Mouse (Mus musculus): ENCODE data around the gene Cpm.

Cpm gene

DNA sequence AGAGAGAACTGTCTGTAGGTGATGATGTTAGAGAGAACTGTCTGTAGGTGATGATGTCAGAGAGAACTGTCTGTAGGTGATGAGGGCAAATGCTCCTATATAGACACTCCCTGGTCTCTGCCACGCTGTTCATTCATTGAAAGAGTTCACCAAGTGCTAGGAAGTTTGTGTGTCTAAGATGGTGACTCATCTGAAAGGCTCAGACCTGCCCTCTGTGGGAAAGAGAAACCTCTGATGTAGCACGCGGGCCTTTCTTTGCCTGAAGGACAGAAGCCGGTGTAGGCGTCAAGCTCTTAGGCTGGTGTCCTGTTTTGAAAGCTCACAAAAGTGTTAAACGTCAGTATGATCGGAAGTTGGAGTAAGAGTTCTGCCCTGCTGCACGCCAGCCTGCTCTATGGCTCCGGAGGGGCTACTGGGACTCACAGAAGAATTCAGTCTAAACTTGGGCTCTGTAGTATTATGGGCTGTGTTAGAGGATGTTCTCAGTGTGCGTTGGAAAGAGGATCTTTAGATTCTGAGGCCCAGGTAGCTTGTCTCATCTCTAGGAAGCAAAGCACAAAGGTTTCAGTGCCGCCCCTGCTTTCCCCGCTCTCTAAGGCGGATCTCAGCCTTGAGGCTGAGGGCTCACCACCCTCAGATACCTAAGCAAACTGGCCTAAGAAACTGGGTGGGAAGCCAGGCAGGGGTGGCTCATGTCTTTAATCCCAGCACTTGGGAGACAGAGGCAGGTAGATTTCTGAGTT, 48.4 kb downstream of the Cpm start:
- no peak for DNase-seq

DNA sequence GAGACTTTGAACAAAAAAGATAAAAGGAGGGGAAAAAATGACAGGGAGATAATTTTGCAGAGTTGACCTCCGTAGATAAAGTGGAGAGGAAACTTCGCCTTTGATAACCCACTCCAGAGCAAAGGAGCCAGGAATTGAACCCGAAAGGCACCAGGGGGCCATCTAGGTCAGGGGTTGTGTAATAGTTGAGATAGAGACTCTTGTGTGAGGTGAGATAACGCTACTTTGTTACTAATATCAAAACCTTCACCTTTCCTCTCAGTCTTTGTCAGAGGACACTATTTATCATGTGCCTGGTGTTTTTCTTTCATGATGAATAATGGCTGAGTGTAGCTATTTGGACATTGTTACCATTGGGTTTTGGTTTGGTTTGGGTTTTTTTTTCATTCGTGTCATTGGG, 49.1 kb downstream of the Cpm start:
- no peak for DNase-seq

DNA sequence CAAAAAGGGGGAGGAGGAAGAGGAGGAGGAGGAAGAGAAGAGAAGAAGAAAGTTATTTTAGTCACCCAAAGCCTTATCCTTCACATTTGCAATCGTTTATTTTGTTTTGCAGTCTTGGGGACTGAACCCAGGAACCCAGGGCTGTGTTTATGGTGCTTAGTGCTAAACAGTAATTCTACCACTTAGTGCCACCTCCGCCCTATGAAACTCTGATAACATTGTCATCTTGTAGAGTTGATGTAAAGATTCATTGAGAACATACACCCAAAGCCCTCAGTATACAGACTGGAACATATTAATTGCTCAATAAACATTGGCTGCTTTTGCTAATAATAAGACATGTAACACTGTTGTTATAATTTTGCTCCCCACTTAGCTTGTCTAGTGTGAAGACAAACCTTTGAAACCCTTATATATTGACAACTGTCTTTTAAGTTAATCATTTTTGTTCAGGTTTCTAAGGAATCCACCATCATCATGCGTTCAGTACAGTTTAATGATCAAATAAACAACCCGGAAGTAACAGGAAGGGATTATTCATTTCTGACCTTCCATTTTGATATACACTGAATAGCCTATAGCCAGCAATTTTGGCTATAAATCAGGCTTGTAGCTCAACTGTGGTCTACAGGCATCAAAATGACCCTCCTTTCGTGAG, 49.9 kb downstream of the Cpm start:
- no peak for DNase-seq

DNA sequence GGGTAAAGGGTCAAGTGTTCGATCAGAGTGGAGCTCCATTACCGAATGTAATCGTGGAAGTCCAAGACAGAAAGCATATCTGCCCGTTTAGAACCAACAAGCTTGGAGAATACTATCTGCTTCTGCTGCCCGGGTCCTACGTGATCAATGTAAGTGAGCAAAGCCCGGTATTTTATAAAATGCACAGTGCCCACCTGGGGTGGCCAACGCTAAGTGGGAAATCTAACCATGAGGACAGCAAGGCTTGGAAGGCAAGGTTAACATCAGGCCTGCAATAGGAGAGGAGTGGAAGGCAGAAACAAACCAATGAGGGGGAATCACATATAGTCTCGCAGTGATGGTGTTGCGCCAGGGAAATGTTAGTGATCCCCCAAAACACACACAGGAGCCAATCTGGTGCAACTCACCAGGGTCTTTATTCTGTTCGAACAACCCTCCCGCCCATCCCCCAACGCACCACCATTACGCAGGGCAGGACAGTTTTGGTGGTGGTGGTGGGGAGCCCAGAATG, 50.7 kb downstream of the Cpm start:
- no peak for DNase-seq

DNA sequence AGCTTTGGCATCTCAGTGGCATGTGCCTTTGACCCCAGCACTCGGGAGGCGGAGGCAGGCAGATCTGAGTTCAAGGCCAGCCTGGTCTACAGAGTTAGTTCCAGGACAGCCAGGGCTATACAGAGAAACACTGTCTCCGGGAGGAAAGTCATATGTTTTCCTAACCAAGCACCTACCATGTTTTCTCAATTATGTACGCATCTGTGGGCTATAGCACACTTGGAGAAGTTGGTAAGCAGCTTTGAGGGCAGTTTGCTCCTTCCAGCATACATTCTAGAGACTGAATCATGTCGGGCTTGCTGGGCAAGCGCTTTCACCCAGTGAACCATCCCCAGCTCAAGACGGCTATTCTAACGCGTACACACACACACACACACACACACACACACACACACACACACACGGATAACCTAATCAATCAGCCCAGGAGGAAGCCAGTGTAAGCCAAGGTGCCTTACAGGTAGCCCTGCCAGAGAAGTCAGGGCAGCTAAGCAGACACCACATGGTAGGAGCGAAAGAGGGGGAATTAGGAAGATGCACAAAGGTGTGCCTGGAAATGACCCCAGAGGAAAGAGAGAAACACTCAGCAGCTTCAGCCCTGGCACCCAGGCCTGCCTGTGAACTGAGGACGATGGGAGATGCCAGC, 51.7 kb downstream of the Cpm start:
- DNase-seq, result no peak

DNA sequence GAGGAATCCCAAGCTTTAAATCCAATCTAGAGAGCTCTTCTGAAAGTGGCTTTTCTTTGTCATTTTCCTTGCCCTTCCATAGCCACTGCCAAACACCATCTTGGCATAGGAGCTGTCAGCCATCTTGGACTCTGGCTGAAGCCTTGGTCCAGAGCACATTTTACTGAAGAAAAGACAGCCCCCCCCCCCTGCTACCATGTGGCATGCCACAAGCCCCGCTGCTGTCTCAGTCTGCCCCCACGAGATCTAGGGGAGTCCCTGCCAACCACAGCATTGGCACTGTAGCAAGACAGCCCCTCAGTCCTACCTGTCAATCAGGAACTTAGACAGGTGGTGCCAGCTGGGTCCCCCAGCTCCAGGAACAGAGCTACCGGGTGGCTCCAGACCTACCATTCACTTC, 52.2 kb downstream of the Cpm start:
- no peak for DNase-seq

DNA sequence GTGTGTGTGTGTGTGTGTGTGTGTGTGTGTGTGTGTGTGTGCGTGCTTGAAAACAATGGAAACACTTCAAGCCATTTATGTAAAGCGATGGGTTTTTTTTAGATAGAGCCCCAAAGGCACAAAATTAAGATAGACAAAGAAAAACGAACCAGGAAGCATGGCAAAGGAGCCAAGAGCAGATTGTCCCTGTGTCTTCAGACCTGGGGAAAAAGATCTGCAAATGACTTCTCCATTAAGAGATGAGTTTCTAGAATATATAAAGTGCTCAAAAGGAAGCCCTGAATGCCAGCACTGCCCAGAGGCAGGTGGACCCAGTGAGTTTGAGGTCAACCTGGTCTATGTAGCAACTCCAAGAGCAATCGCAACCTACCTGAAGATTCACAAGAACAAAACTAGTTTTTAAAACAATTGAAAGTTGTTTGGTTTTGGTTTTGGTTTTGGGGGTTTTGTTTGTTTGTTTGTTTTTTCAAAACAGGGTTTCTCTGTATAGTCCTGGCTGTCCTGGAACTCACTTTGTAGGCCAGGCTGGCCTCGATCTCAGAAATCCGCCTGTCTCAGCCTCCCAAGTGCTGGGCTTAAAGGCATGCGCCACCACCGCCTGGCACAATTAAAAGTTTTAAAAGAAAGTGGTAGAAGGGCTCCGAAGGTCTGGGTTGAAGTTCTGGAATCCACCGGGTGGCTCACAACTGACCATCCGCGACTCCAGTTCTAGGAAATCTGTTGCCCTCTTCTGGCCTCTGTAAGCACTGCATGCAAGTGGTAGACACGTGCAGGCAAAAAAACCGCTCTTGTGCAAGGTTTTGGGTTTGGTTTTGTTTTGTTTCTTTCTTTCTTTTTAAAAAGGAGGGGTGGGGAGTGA, 52.9 kb downstream of the Cpm start:
- DNase-seq, result peak; percentile 69

DNA sequence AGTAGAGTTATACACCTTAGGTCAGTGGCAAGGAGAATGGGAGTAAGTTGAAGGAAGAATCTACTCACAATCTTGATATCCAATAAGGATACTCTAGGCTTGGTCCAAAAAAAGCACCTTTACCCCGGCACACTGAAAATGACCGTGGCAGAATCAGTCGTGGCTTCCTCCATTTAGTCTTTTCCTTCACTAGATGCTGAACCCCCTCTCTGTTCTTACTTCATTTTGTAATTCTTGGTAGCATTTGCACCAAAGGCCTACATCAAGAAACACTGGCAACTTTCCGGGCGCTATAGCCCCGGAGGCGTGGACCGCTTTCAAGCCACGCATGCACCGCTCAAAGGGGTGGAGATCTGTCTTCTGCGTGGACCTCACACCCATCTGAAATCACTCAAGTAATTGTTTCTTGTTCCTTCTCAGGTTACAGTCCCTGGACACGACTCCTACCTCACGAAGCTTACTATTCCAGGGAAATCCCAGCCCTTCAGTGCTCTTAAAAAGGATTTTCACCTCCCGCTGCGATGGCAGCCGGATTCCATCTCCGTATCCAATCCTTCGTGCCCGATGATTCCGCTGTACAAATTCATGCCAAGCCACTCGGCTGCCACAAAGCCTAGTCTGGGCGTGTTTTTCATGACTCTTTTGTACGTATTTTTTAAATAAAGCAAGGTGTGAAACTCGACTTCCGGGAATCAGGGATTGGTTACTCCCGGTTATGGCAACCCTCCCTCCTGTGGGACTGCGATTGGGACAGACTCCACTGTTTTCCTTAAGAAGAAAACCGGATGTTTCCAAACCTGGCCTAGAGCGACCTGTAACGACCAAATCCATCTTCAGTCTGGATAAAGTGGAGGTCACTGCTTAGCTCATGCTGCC, 53.8 kb downstream of the Cpm start:
- DNase-seq, result no peak

DNA sequence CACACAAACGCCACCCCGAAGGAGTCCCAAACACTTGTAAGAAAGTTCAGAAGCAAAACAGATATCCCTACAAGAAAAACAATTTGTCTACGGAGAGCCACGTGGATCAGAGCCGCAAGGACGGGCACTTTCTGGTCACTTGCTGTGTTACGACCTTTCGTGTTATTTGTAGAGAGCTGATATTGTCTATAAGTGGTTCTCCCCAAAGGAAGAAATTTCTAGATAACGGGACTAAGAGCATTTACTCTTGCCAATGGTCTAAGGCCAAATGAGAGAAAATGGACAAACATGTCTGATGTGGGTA, 54.4 kb downstream of the Cpm start:
- no peak for DNase-seq

DNA sequence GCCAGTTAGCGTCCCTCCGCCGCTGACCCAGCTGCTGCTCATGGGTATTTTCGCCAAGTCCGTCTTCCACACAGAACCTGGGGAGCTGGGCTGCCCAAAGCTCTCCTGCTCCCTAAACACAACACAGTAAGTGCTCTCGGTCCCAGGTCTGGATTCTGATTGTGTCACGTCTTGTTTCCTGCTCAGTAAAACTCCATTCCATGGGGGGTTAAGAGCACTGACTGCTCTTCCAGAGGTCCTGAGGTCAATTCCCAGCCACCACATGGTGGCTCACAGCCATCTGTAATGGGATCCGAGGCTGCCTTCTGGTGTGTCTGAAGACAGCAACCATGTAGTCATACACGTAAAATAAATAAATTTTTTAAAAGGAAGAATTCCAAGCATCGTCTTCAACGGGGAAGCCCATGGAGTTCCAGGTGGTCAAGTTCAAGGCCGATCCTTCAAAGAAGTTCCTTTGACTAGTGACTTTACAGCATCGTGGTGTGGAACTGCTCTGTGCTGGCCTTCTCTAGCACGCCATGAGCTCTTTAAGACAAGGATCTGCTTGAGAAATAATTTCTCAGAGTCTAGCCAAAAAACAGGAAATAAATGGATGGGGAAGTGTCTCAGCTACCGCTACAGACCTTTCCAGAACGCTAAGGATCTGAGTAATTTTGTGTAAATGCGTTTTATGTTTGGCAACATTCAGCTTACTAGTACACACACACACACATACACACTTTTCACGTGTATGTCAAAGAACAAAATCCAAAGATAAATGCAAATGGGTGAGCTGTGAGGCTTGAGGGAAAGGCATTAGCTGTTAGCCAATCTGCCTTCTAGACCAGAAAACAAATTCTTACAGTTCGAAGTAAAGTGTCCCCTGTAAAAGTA, 55.2 kb downstream of the Cpm start:
- no peak for DNase-seq

DNA sequence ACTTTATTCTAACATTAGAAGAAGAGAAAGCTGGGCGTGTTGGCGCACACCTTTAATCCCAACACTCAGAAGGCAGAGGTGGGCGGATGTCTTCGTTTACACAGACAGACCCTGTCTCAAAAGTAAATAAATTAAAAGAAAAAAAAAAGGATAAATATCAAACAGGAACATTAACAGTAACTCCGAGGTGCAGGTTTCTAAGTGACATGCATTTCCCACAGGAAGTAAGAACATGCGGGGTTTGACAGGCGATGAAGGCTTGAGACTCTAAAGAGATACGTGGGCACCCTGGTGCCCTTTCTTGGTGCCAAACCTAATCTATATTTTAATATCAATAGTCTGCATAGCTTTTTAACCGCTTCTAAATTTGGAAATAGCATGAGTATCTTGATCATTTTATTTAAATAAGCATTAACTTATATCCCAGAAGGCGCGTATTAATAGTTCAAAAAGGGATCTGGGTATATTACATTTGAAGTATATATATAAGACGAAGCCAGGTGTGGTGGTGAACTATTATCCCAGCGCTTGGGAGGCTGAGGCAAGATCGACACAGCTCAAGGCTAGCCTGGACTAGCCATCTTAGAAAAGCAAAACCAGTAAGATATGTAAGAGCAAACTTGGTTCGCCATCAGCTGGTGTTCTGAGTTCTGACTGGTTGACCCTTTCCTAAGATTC, 56.0 kb downstream of the Cpm start:
- no peak for DNase-seq

DNA sequence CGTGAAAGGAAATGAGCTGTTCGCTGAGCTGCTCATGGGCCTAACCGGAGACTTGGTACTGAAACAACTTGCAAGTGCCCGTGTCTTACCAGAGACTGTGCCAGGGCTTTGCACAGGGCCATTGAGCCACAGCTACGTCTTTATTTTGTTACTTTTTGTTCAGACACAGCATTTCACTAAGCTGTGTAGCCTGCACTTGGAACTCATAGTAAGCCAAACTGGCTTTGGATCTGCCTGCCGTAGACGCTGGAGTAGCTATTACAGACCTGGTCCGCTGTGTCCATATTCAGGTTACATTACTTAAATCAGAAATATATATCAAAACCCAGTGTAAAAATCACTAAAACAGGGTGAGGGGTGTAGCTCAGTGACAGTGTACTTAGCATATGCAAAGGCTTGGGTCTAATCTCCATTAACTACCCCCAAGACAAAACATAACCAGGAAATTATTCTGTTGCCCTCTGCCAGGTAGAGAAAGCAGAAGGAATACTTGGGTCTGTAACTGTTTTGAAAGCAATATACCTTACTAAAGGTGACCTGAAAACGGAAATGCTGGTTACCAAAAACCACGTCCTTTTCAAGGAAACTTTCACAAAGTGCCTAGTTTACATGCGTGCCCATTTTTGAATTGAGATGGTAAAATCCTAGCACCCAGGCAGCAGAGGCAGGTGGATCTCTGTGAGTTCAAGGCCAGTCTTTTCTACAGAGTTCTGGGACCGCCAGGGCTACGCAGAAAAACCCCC, 56.7 kb downstream of the Cpm start:
- DNase-seq, result no peak

DNA sequence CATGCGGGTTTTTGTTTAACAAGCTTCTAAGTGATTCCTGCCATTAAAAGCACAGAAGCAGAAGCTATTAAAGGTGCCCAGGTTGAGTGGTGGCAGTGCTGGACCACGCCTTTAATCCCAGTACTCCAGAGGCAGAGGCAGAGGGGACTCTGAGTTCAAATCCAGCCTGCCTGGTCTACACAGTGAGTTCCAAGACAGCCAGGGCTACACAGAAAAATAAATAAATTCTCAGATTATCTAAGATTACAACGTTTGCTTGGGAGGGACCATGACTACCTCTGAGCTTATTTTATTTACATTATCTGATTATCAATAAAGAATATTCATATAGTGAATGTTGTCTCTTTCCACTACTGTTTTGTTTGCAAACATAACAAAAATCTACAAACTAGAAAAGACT, 57.7 kb downstream of the Cpm start:
- DNase-seq, result no peak

DNA sequence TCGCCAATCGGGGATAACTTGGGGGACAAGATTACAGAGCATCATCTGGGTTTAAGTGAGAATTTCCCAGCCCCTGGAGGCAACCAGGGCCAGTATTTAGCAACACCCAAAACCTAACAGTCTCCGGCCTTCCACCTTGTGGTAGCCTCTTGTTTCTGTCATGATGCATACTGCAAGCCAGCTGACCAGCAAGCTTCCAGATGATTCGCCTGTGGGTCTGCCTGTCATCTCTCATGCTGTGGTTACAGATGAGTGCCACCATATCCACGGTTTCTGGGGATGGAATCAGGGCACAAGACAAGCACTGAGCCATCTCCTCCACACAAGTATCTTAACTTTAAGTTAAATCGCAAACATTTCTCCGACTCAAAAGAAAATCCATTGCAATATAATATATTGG, 58.3 kb downstream of the Cpm start:
- DNase-seq, result no peak

DNA sequence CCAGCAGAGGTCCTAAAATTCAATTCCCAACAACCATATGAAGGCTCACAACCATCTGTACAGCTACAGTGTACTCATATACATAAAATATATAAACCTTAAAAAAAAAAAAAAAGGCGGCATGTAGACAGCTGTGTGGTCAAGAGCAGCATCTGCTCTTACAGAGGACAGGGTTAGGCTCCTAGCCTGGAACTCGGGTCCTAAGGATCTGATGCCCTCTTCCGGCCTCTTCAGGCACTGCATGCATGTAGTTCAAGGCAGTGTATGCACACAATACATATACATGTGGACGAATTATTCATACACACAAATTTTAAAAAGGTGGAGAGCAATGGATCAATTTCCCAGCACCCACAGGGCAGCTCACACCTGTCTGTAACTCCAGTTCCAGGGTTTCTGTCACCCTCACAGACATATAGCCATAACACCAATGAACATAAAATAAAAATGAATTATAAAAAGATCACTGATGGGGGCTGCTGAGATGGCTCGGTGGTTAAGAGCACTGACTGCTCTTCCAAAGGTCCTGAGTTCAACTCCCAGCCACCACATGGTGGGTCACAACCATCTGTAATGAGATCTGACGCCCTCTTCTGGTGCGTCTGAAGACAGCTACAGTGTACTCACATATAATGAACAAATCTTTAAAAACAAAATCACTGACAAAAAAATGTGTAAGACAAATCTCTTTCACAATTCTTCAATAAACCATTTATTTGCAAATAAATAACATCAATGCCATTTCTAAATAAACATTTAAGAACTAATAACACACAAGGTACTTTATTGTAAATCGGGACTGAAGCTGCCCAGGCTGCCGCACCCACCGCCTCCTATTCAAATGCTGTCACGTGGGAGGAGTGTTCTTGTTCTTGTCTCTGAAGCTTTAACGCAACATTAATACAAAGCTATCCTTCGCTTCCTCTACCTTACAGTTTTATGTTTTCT, 59.2 kb downstream of the Cpm start:
- peak; percentile 47 for DNase-seq

DNA sequence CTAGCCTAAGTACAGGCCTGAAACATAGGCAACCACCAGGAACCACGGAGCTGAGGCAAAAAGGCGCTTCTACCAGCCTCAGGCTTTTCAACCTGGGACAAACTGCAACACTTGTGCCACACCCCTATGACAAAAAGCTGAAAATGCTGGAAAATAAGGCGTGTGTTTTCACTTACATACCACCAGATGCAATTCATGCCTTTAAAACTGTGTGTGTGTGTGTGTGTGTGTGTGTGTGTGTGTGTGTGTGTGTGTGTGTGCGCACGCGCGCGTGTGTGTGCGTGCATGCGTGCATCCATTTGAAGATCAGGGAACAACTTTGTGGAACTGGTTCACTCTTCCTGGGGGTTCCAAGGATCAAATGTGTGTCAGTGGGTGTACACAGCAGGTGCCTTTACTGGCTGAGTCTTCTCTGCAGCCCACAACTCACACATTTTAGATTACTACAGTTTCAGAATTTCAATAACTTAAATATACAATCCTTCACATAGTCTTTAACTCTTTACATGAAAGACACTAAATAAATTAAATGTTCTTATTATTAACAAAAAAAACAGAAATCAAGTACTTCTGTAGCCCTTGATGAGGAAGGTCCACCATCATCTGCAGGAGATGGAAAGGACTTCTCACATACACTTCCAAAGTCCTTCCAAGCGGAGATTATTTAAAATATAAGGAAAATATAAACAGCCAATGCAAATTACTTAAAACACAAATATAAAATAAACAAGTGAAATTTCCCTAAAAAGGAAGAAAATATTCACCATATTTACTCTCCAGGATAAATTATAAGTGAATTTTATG, 60.2 kb downstream of the Cpm start:
- no peak for DNase-seq

DNA sequence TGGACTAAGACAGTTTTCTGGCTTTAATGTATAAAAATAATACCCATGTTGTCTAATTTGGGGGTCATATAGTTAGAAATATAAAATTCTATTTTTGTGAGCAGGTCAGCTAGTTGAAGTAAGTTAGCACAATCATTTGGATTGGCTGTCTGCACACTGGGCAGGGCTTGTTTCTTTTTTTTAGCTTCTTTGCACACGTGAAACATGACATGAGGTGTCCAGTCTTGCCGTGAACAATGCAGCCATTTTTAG, 60.7 kb downstream of the Cpm start:
- no peak for DNase-seq

DNA sequence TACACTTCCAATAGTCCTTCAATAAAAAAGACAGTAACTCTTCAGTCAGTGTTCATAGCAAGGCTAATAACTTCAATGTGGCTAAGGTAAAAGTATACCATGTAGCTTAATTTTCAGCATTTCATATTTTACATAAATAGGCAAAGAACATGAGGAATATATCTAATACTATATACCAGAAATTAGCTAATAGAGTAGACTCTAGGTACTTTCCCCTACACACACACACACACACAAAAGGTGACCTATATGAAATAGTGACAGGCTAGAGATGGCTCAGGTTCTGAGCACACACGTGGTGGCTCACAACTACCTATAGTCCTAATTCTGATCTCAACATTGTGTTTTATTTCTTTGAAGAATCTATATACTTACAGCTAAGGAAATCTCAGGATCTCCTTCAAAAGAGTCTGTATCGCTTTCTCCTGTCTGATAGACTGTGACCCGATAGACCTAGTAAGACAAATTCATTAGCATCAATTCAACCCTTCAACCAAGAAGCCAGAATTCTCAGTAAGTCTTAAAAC, 61.5 kb downstream of the Cpm start:
- no peak for DNase-seq
